Mouse (Mus musculus) gastrocnemius, postnatal 10 days (tissue): ENCODE data around the gene Chst8. TPM values are rescaled to one million over a fixed set of nuclear protein-coding genes. Genes with fewer than 3 reads are reported as not detected.

Source experiments
- DNase-seq: peaks from one replicate; pipeline ENCODE4 v3.0.0; 2021; ENCODE audit warnings: mixed read lengths
- total RNA-seq, 2 experiments: library from RNA; stranded (reverse); gene quantifications; 2 replicates each; pipeline ENCODE4 v1.2.3; 2021

The Chst8 gene
- total RNA-seq, 2 experiments from 2014 or later, result 0.49 to 0.84 TPM

GRCm38 (mm10) chr7:34750350-34750749, 62.2 kb downstream of the Chst8 start:
- no peak for DNase-seq

GRCm38 (mm10) chr7:34749753-34750152, 62.8 kb downstream of the Chst8 start:
- peak; percentile 39 for DNase-seq

GRCm38 (mm10) chr7:34748501-34748900, 64.0 kb downstream of the Chst8 start:
- DNase-seq, result no peak

DNA sequence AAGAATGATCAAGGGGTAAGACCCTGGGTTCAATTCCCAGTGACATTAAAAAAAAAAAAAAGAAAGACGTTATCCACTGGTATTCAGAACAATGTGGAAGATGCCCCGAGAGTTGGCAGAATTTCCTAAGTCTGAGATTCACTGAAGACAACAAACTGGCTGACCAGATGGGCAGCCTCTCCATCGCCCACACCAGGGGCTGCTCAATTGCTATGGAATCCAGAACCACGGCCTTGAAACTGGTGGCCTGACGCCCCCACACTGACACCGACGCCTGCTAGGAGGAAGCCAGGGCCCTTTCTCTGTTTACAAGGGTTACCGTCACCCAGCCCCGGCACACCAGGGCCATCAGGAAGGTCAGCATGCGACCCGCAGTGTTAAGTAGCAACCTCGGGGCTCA, 64.8 kb downstream of the Chst8 start:
- no peak for DNase-seq

- DNase-seq, result no peak
These were observed 65.9 kb downstream of the Chst8 start for GRCm38 (mm10) chr7:34746586-34746985.

DNA sequence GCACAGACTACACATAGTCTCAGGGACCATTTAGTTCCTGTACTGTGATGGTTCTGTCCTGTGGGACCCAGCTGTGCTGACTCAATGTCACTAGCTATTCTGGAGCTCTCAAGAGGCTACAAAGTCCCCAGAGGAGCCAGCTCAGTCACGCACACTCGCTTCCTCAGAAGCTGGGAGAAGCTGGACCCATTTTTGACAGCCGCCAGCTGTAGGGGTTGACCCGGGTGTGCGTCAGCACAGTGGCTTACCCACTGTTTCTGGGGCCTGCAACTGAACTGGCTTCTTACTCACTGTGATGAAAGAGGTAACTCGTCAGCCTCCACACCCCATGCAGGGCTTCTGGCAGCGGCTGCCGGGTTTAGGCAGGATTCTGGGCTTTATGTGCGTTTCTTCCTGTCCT, 66.3 kb downstream of the Chst8 start:
- no peak for DNase-seq

DNA sequence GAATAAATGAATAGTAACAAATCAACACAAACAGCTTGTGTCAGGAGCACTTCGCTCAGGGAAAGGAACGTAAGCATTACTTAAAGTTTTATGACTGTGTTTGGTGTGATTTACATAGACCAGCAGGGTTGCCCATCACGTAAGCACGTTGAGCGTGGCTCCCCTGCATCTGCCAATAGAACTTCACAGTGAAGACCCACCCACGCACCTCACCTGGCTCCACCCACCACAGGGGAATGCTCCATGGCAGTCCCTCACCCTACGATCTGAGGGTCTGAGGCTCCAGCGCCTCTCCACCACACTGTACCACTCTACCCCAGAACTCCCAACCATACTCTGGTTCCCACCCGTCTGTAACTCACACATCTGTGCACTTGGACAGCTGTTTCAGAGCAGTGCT, 67.1 kb downstream of the Chst8 start:
- no peak for DNase-seq

DNA sequence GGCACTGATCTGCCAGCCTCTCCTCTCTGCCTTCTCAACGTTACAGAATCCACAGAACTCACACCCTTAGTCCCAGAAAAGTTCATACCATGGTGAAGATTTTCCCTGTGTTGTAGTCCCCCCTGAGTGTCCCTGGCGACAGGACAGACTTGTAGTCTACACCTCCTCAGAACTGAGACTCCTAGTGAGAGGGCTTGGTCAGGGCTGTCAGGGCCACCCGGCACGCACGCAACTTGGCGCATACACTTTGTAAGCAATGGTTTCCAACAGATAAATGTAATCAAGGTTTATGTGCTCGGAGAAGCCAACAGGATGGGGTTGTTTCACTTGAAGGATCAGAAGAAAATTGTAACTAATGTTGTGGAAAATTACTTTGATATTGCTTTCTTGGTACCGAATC, 67.5 kb downstream of the Chst8 start:
- DNase-seq, result no peak

DNA sequence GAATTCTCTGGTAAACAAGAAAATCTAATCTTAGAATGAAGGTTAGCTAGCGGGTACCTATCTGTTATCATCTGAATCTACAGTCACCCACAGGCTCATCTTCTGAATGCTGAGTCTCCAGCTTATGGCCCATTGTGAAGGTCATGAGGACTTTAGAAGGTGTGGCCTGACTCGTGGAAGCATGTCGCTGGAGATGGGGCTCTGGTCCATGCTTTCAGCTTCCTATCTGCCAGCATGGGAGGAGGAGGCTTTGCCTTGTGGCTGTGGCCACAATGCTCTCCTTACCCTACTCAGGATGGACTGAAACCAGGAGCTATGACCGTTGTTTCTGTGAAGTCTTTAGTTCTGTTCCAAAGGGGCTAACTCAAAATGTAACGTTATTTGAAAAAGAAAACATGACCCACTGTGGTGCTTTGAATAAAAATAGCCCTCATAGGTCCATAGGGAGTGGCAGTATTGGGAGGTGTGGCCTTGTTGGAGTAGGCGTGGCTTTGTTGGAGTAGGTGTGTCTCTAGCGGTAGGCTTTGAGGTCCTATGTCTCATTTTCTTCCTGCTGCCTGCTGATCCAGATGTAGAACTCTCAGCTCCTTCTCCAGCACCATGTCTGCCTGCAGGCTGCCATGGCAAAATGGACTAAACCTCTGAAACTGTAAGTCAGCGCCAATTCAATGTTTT, 69.0 kb downstream of the Chst8 start:
- DNase-seq, result no peak

DNA sequence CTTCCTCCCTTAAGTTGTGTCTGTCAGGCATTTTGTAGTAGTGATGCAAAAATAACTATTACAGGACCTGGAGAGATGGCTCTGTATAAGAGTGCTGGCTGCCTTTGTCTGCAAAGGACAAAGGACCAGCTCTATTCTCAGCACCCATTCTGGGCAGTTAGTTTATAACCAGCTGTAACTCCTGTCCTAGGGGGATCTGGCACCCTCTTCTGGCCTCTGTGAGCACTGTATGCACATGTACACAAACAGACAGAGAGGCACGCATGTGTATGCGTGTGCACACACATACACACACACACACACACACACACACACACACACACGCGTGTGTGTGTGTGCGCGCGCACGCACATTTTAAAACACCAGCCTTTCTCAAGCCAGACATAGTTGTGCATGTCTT, 73.1 kb downstream of the Chst8 start:
- DNase-seq, result no peak

- DNase-seq, result no peak
These were observed 75.3 kb downstream of the Chst8 start for GRCm38 (mm10) chr7:34737206-34737605.

- no peak for DNase-seq
These were observed 78.2 kb downstream of the Chst8 start for GRCm38 (mm10) chr7:34734348-34734747.

- DNase-seq, result no peak
These were observed 83.6 kb downstream of the Chst8 start for GRCm38 (mm10) chr7:34728931-34729330.

GRCm38 (mm10) chr7:34725206-34725605, 87.3 kb downstream of the Chst8 start:
- DNase-seq, result no peak

DNA sequence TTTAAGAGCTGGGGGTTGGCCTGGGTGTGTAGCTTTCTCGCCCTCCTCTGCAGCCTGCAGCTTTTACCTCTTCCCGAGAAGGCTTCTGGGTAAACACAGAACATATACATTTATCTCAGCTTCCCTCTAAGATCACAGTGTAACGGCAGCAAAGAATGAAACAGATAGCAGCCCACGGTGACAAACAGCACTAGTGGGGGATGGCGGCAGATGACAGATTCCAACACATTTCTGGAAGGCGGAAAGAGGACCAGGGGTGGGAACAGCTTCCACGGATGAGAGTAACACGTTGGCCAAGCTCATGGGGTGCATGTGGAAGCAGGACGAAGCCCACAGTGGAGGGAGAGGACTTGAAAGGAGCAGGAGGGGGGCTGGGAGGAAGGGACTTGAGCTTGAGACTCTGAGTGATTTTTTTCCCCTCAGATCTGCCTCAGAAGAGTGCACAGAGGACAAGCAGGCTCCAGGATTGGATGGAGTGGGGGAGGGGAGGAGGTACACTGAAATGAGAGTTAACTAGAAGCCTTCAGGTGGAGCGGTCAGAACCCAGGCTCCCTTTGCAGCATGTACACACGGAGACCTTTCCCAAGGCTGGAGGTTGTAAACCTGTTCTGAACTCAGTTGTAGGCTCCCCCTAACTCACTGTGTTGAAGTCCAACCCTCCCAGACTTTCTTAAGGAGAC, 89.8 kb downstream of the Chst8 start:
- no peak for DNase-seq

DNA sequence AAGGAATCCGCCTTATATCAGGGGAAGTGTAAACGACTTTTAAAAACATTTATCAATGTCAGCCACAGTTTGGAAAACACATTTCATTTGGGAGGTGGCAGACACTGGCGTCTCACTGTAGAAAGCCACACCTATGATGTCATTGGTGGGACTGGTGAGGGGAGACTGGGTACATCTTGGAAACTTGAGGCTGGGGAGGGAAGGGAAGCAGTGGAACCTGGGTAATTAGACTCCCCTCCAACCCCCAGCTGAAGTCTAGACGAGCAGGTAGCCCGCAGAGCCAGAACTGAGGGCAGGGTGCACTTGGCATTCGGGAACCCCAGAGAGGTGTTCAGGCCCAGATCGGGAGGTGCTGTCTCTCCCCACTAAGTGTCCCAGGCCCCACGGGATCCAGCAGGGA, 90.4 kb downstream of the Chst8 start:
- DNase-seq, result no peak

- DNase-seq, result no peak
These were observed 90.9 kb downstream of the Chst8 start for GRCm38 (mm10) chr7:34721650-34722048.

GRCm38 (mm10) chr7:34720882-34721649, 91.4 kb downstream of the Chst8 start:
- DNase-seq, result no peak

DNA sequence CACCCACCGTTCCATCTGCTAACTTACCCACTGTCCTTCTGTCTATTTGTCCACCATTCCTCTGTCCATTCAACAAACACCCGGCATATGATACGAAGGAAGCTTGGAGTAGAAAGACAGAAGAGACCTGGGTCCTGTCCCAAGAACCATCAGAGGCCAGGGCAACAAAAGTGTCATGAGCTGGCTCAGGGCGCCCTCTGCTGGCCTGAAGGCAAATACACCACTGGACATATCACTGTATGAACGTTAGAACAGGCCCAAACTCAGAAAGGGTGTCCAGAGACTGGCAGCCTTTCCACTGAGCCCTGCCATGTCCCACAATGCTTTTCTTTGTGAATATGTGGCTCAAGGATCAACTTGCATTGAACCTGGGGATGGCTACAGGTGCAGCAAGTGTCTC, 92.9 kb downstream of the Chst8 start:
- peak; percentile 72 for DNase-seq

DNA sequence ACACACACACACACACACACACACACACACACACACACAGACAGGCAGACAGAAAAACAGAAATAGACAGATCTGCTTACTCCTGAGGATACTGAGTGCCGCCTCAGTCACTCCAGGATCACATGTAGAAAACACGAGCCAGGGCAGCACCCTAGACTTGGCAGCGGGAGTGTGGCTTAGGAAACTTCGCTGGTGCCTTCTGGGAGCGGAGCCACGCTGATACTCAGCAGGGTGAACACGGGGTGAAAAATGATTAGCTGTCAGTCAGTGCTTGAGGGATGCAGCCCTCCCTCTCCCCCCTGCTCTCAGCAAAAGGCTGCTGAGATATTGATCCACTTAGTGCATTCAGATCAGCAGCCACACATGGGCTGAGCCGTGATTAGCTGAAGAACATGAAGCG, 93.9 kb downstream of the Chst8 start:
- no peak for DNase-seq

GRCm38 (mm10) chr7:34717161-34717810, 95.2 kb downstream of the Chst8 start:
- no peak for DNase-seq

DNA sequence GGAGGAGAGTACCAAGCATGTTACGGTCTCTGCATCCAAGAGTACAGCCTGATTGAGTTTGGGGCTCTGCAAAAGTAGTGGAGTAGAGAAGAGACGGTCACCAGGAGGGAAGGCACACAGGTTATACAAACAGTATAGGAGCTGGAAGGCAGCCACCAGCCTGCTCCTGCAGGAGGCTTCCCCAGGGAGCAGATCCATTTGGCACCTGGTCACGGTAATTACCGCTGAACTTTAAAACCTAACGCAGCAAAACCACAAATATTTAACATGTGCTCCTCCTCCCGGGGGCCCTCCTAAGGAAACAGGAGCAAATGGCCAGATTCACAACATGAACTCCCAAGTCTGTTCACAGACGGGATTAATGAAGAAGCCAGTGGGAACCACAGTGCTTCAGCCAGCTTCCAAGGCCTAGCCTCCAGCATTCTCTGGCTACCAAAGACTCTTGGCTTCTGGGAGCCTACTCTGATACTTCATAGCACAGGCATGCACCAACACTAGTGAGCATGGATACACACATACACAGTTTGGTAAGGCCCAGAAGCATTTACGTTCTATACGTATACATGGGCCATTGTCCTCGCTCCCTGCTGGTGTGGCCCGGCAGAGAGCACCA, 97.6 kb downstream of the Chst8 start:
- no peak for DNase-seq
